Mouse (Mus musculus) macrophage (primary cell): ENCODE data around the gene Golph3. TPM values are rescaled to one million over a fixed set of nuclear protein-coding genes. Genes with fewer than 3 reads are reported as not detected.

ENCODE experiments used
- H3K27ac ChIP-seq: fragments of 350-480 bp; formaldehyde crosslinking; 2 replicates; pipeline ENCODE4 v1.9.0; 2021
- H3K36me3 ChIP-seq: fragments of 350-480 bp; formaldehyde crosslinking; 2 replicates; pipeline ENCODE4 v1.9.0; 2021; ENCODE audit errors: inconsistent target
- H3K4me3 ChIP-seq: fragments of 350-480 bp; formaldehyde crosslinking; 2 replicates; pipeline ENCODE4 v1.9.0; 2021; ENCODE audit errors: inconsistent target
- H3K79me2 ChIP-seq: fragments of 350-480 bp; formaldehyde crosslinking; 2 replicates; pipeline ENCODE4 v1.9.0; 2021; ENCODE audit errors: inconsistent target
- WGBS: methylation state at CpG from one replicate; pipeline ENCODE4 v1.1.7; 2026; ENCODE audit warnings: inconsistent platforms; ENCODE audit not compliant: missing documents; 5-methylcytosine and 5-hydroxymethylcytosine counted together
- polyA plus RNA-seq: library from polyadenylated mRNA; stranded (reverse); fragments of 250-400 nt; gene quantifications from 3 replicates; pipeline ENCODE4 v1.2.4, GENCODE M21; 2018; ENCODE audit warnings: inconsistent platforms

Gene Golph3
- polyA plus RNA-seq, 1 experiment from 2014 or later = 97.5 TPM

GRCm38 (mm10) chr15:12307114-12307513 is 14.1 kb upstream of the Golph3 start:
- Histone ChIP-seq H3K36me3 (no peaks in the 10 kb centered on the region), H3K4me3 (no peak overlapping the region), H3K27ac (peak overlapping the region; percentile 86), H3K79me2 (no peaks in the 10 kb centered on the region)
- WGBS = 37% methylated on average over 4 of the region's 4 CpGs

DNA sequence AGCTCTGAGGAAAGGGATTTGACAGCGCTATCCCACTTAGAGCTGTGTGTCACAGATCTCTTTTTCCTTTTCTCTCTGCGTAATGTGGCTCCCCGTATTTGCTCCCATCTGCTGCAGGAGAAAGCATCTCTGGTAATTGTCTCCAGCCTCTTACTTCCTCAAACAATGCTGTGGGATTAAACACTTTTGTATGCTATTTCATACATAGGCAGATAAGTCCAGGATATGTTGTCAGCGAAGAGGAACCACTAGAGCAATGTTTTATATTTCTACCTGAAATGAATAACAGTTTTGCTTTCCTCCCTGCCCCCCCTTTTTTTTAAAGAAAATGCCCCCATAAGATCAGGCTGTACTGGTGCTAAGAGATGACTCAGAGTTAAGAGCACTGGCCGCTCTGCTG is 12.7 kb upstream of the Golph3 start:
- Histone ChIP-seq H3K4me3 (no peak overlapping the region), H3K79me2 (no peaks in the 10 kb centered on the region), H3K36me3 (no peaks in the 10 kb centered on the region), H3K27ac (no peak overlapping the region)
- 59% methylated on average over 4 of the region's 5 CpGs for WGBS

GRCm38 (mm10) chr15:12310676-12311075 is 10.6 kb upstream of the Golph3 start:
- Histone ChIP-seq H3K4me3 (no peak overlapping the region), H3K79me2 (no peaks in the 10 kb centered on the region), H3K36me3 (no peaks in the 10 kb centered on the region), H3K27ac (no peak overlapping the region)
- 84% methylated on average over 4 of the region's 4 CpGs for WGBS

DNA sequence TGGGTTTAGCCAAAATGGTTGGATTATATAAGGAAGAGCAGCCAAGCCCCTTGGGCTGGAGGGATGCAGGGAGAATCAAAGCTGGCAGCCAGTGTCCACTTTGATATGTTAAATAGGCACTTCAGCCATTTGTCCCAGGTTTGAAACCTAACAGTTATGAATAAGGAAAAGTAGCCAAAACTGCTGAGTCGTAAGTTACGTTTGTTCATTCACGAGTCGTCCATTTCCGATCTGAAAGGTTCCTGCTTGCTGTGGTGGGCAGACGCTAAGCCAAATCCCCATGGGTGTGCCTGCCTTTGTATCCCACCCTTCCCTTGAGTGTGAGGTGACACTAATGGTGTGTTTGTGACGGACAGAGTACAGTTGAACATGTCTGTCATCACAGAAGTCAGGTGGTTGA is 9.8 kb upstream of the Golph3 start:
- Histone ChIP-seq H3K27ac (no peak overlapping the region), H3K4me3 (no peak overlapping the region), H3K36me3 (no peaks in the 10 kb centered on the region), H3K79me2 (no peaks in the 10 kb centered on the region)
- WGBS = 77% methylated on average over 7 of the region's 7 CpGs

GRCm38 (mm10) chr15:12313255-12313654 is 8.0 kb upstream of the Golph3 start:
- H3K4me3 ChIP-seq = no peak overlapping the region
- no peak overlapping the region for H3K27ac ChIP-seq
- H3K79me2 ChIP-seq = no peaks in the 10 kb centered on the region
- WGBS = 60% methylated on average over 1 of the region's 1 CpGs
- no peaks in the 10 kb centered on the region for H3K36me3 ChIP-seq

DNA sequence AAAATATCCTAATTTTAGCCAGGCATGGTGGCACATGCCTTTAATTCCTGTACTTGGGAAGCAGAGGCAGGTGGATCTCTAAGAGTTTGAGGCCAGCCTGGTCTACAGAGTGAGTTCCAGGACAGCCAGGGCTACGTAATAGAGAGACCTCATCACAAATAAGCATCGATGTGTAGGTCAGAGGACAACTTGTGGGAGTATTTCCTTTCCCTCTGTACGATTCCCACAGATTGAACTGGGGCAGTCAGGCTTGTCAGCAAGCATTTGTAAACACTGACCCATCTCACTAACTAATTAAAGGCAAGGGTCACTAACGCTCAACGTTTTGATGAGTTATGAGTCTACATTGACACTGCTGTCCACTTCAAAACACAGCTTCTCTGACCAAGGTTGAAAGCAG is 6.7 kb upstream of the Golph3 start:
- H3K79me2 ChIP-seq = no peaks in the 10 kb centered on the region
- no peaks in the 10 kb centered on the region for H3K36me3 ChIP-seq
- no peak overlapping the region for H3K4me3 ChIP-seq
- 96% methylated on average over 5 of the region's 5 CpGs for WGBS
- no peak overlapping the region for H3K27ac ChIP-seq

DNA sequence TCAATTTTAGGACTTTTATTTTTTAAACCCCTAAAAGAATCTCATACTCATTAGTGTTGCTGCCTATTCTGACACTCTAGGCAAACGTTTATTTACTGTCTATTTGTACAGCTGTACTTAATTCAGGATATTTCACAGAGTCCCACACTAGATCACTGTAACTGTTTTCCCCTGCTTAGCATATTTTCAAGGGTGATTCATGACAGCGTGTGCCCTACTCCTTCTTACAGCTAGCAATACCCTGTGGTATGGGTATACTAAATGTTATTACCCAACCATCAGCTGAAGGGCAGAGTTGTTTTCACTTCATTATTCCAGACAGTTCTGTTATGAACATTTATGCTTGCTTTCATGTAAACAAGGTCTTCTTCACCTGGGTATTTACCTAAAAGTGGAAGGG is 5.3 kb upstream of the Golph3 start:
- WGBS = 75% methylated on average over 2 of the region's 2 CpGs
- H3K36me3 ChIP-seq = no peaks in the 10 kb centered on the region
- no peaks in the 10 kb centered on the region for H3K79me2 ChIP-seq
- H3K27ac ChIP-seq = no peak overlapping the region
- H3K4me3 ChIP-seq = no peak overlapping the region

DNA sequence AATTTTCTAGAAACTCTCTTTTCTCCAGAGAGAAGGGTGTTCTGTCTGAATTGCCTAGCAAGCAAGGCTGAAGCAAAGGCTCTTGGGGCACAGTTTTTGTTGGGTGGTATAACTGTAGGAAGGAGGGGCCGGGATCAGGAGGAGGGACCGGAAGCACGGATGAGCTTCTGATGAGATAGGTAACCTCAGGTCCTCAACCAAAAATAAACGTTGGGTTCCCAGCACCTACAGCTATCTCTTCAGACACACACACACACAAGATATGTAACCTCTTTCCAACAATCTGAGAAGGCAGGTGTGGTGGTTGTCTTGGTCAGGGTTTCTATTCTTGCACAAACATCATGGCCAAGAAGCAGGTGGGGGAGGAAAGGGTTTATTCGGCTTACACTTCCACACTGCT is 4.0 kb upstream of the Golph3 start:
- H3K79me2 ChIP-seq = peaks cover 5% of the 10 kb centered on the region
- H3K36me3 ChIP-seq = no peaks in the 10 kb centered on the region
- H3K4me3 ChIP-seq = no peak overlapping the region
- no peak overlapping the region for H3K27ac ChIP-seq
- WGBS = 89% methylated on average over 5 of the region's 5 CpGs

GRCm38 (mm10) chr15:12318451-12318850 is 2.8 kb upstream of the Golph3 start:
- Histone ChIP-seq H3K79me2 (peaks cover 16% of the 10 kb centered on the region), H3K36me3 (no peaks in the 10 kb centered on the region), H3K4me3 (no peak overlapping the region), H3K27ac (no peak overlapping the region)
- WGBS = 96% methylated on average over 8 of the region's 8 CpGs

GRCm38 (mm10) chr15:12319889-12320288 is 1.4 kb upstream of the Golph3 start:
- Histone ChIP-seq H3K79me2 (peaks cover 31% of the 10 kb centered on the region), H3K4me3 (no peak overlapping the region), H3K27ac (no peak overlapping the region), H3K36me3 (no peaks in the 10 kb centered on the region)
- WGBS = 64% methylated on average over 5 of the region's 5 CpGs

GRCm38 (mm10) chr15:12320441-12321090 is 684 bp upstream of the Golph3 start:
- H3K4me3 ChIP-seq = peak overlapping the region; percentile 69
- no peaks in the 10 kb centered on the region for H3K36me3 ChIP-seq
- 3% methylated on average over 22 of the region's 22 CpGs for WGBS
- peak overlapping the region; percentile 36; the same call in 1 of the 2 replicates for H3K27ac ChIP-seq
- H3K79me2 ChIP-seq = peaks cover 38% of the 10 kb centered on the region

DNA sequence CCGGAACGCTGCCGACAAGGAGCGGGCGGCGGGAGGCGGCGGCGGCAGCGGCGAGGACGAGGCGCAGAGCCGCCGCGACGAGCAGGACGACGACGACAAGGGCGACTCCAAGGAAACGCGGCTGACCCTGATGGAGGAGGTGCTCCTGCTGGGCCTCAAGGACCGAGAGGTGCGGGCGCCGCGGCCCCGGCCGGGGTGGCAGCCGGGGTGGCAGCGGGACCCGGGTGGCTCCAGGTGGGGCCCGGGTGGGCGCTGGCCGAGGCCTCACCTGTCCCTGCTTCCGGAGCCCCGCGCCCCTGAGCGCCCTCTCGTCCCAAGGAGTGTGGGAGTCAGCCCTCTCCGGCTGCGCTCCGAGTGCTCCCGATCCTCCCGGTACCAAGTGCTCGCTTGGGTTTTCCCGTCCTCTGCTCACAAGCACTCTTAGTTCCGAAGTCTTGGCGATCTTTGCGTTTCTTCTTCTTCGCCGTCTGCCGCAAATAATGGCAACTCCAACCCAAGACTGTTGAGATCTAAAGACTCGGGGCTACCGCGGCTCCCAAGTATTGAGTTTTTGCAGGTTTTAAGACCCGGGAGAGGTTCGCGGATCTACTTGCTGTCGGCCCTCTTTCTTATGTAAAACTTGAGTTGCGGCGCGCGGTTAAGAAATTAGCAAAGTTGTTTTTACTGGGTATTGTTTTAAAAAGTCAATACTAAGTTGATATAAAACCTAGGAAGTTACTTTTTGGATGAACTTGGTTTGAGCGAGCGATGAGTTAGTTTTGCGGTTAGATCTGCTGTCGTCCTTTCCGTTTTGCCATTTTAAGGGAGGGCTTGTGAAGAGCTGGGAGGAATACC is 755 bp downstream of the Golph3 start, which contains the start of gene 1810049J17Rik:
Gene 1810049J17Rik, minus strand, starts transcription at position 112 of the 834 bp plus-strand sequence.
- under 1% methylated on average over 65 of the region's 70 CpGs for WGBS
- Histone ChIP-seq H3K36me3 (no peaks in the 10 kb centered on the region), H3K79me2 (peaks cover 52% of the 10 kb centered on the region), H3K4me3 (peak within 1 kb of the TSS; percentile 89), H3K27ac (peak within 1 kb of the TSS; percentile 75)

- peak overlapping the region; percentile 89 for H3K4me3 ChIP-seq
- no peaks in the 10 kb centered on the region for H3K36me3 ChIP-seq
- H3K27ac ChIP-seq = peak overlapping the region; percentile 75
- WGBS = 5% methylated on average over 9 of the region's 9 CpGs
- H3K79me2 ChIP-seq = peaks cover 60% of the 10 kb centered on the region
These were observed 1.6 kb downstream of the Golph3 start for GRCm38 (mm10) chr15:12322676-12323402.

- 93% methylated on average over 1 of the region's 1 CpGs for WGBS
- no peaks in the 10 kb centered on the region for H3K36me3 ChIP-seq
- no peak overlapping the region for H3K27ac ChIP-seq
- H3K4me3 ChIP-seq = no peak overlapping the region
- peaks cover 75% of the 10 kb centered on the region for H3K79me2 ChIP-seq
These were observed 3.1 kb downstream of the Golph3 start for GRCm38 (mm10) chr15:12324326-12324725.

- WGBS = 100% methylated on average over 2 of the region's 3 CpGs
- Histone ChIP-seq H3K36me3 (no peaks in the 10 kb centered on the region), H3K4me3 (no peak overlapping the region), H3K79me2 (peaks cover 100% of the 10 kb centered on the region), H3K27ac (no peak overlapping the region)
These were observed 9.1 kb downstream of the Golph3 start for GRCm38 (mm10) chr15:12330389-12330788.
